Mouse (Mus musculus) heart, adult 18-20 months (tissue): Measurements from ENCODE around the gene Serinc1. TPM values are rescaled to one million over a fixed set of nuclear protein-coding genes. Genes with fewer than 3 reads are reported as not detected.
"Not testable (repeated sequence)": the region's sequence is repeated elsewhere in the genome, so short reads cannot be mapped to it uniquely, and the experiment has no call there.

Experiments used
- DNase-seq, 2 experiments: peaks; one replicate each; pipeline ENCODE4 v3.0.0; 2021 to 2022; ENCODE audit warnings: mixed read lengths in 1 of 2
- long read RNA-seq, 2 experiments: library from polyadenylated mRNA; stranded (forward); transcript quantifications; one replicate each; pipeline ENCODE4 v2.0.0; 2021
- total RNA-seq, 2 experiments: library from RNA; stranded (reverse); gene quantifications; 2 replicates each; pipeline ENCODE4 v1.2.3; 2021

Gene Serinc1
- total RNA-seq, result 100 to 1,000 TPM; 282 to 302 TPM
- long read RNA-seq, experiment 1, transcript Serinc1-201 (9 exons, 2,880 nt), result major isoform, 204 of 219 reads
- long read RNA-seq, experiment 1, partial matches to known transcripts, result 8 of 219 reads
- long read RNA-seq, experiment 1, other reads (novel, unspliced or antisense), result 7 of 219 reads
- long read RNA-seq, experiment 2, transcript Serinc1-201 (9 exons, 2,880 nt), result major isoform, 97 of 110 reads
- long read RNA-seq, experiment 2, partial matches to known transcripts, result 4 of 110 reads
- long read RNA-seq, experiment 2, other reads (novel, unspliced or antisense), result 9 of 110 reads

GRCm38 (mm10) chr10:57532218-57533101 is at the start of gene Serinc1:
Gene Serinc1 (minus strand): TSS chr10:57532530.
- DNase-seq, result peak; percentile 95 to 97

GRCm38 (mm10) chr10:57576721-57577120 is 44.4 kb upstream of the Serinc1 start:
- DNase-seq, result no peak

GRCm38 (mm10) chr10:57572130-57572529 is 39.8 kb upstream of the Serinc1 start:
- no peak for DNase-seq

GRCm38 (mm10) chr10:57571211-57571730 is 38.9 kb upstream of the Serinc1 start:
- peak; percentile 48 to 74 for DNase-seq

GRCm38 (mm10) chr10:57569023-57569931 is 36.9 kb upstream of the Serinc1 start:
- DNase-seq, result no peak

- DNase-seq, result no peak
These were observed 33.9 kb upstream of the Serinc1 start for GRCm38 (mm10) chr10:57566221-57566620.

- no peak for DNase-seq
These were observed 25.3 kb upstream of the Serinc1 start for GRCm38 (mm10) chr10:57557597-57557996.

- DNase-seq, result no peak
These were observed 21.4 kb upstream of the Serinc1 start for GRCm38 (mm10) chr10:57553719-57554118.

- DNase-seq, result no peak
These were observed 17.3 kb upstream of the Serinc1 start for GRCm38 (mm10) chr10:57549631-57550030.

GRCm38 (mm10) chr10:57543890-57544289 is 11.6 kb upstream of the Serinc1 start:
- DNase-seq, result not testable (repeated sequence)

GRCm38 (mm10) chr10:57531616-57532217 is 613 bp downstream of the Serinc1 start:
- no peak for DNase-seq

- no peak for DNase-seq
These were observed 1.3 kb downstream of the Serinc1 start for GRCm38 (mm10) chr10:57531076-57531475.

GRCm38 (mm10) chr10:57526469-57526868 is 5.9 kb downstream of the Serinc1 start:
- DNase-seq, result no peak

- no peak for DNase-seq
These were observed 17.1 kb downstream of the Serinc1 start for GRCm38 (mm10) chr10:57515278-57515677.

GRCm38 (mm10) chr10:57514616-57515015 is 17.7 kb downstream of the Serinc1 start:
- DNase-seq, result no peak

- peak; percentile 22 to 39 for DNase-seq
These were observed 32.7 kb downstream of the Serinc1 start for GRCm38 (mm10) chr10:57499414-57500156.

GRCm38 (mm10) chr10:57492050-57492449 is 40.3 kb downstream of the Serinc1 start:
- DNase-seq, result peak in 1 of 2 experiments; percentile 19

GRCm38 (mm10) chr10:57488591-57488990 is 43.7 kb downstream of the Serinc1 start:
- DNase-seq, result no peak

GRCm38 (mm10) chr10:57487201-57487600 is 45.1 kb downstream of the Serinc1 start:
- DNase-seq, result peak in 1 of 2 experiments; percentile 20

- peak in 1 of 2 experiments; percentile 70 for DNase-seq
These were observed 45.7 kb downstream of the Serinc1 start for GRCm38 (mm10) chr10:57486542-57487071.
